Comparison of ENCODE assay signal across 9 mouse cellular contexts in genomic region chr1:186189390-186189789, GRCm38 (mm10).
DNase-seq lines count a peak whose midpoint lies in the region; ATAC-seq and TF ChIP-seq lines count a peak whose summit lies in the region.
"Had no signal": no experiment of that assay in that cellular context is flagged by ENCODE, and none has a peak within 500 bp of the region (broad histone marks: within the 10 kb centered on the region; RNA-seq: fewer than 3 reads in every experiment).

No protein-coding gene starts in this region.

- peak; percentile 46 to 53 for DNase-seq in heart, adult 2 months
- peak; percentile 19 for DNase-seq in fibroblast of lung, adult 2 months (ENCODE audit: low read depth)
- DNase-seq in kidney, adult 18-20 months = peak; percentile 7
- peak; percentile 31 for DNase-seq in lung, postnatal 36 days
- no peak for DNase-seq in neural tube, embryonic 10.5 days (ENCODE audit: extremely low spot score, low spot score)
- DNase-seq in thymus, adult 18-20 months = no peak

- no peaks in the 10 kb centered on the region for H3K9me3 ChIP-seq in heart, embryonic 11.5 days (replicated peaks; ENCODE audit: control insufficient read depth, low read length)

- WGBS in heart, adult 2 months = 67% methylated on average over 11 of the region's 11 CpGs
- WGBS in heart, embryonic 11.5 days (ENCODE audit: insufficient replicate concordance) = 69% methylated on average over 11 of the region's 11 CpGs

- TF ChIP-seq POLR2A in heart, adult 2 months (IDR thresholded peaks at IDR 0.05; ENCODE audit: insufficient read depth, low read depth, low read length) = no peak

- no peak for TF ChIP-seq EP300 in heart, adult 2 months (IDR thresholded peaks at IDR 0.05; ENCODE audit: insufficient read depth, low read depth, low read length)

- no peaks in the 10 kb centered on the region for H3K36me3 ChIP-seq in heart, adult 2 months (ENCODE audit: control insufficient read depth, insufficient read depth, low read length)
- no peaks in the 10 kb centered on the region for H3K36me3 ChIP-seq in heart, embryonic 11.5 days (ENCODE audit: control insufficient read depth, insufficient read depth, low read length)

- no peak overlapping the region for H3K4me3 ChIP-seq in heart, adult 2 months
- H3K4me3 ChIP-seq in heart, embryonic 11.5 days (ENCODE audit: low read depth, low read length) = no peak overlapping the region

- no peak overlapping the region for H3K27ac ChIP-seq in heart, adult 2 months
- no peak overlapping the region for H3K27ac ChIP-seq in heart, embryonic 11.5 days (ENCODE audit: low read depth, low read length)

- intact Hi-C loops in heart, adult 2 months (cut with DNase I) = no loop called here

- H3K4me1 ChIP-seq in heart, adult 2 months (ENCODE audit: control insufficient read depth, insufficient read depth, low read length) = no peaks in the 10 kb centered on the region; the same call in 1 of the 2 replicates
- H3K4me1 ChIP-seq in heart, embryonic 11.5 days (ENCODE audit: control insufficient read depth, insufficient read depth, low read length) = no peaks in the 10 kb centered on the region

- TF ChIP-seq CTCF in heart, adult 2 months (IDR thresholded peaks at IDR 0.05) = no peak

- no peak overlapping the region for H3K9ac ChIP-seq in heart, adult 2 months (ENCODE audit: low read depth, low read length)
- no peak overlapping the region for H3K9ac ChIP-seq in heart, embryonic 11.5 days (ENCODE audit: low read depth, low read length)

- no peaks in the 10 kb centered on the region for H3K79me2 ChIP-seq in heart, adult 2 months (replicated peaks; ENCODE audit: control insufficient read depth, insufficient read depth, low read length)

- no peak overlapping the region for H3K4me2 ChIP-seq in heart, embryonic 11.5 days

- ATAC-seq in heart, embryonic 11.5 days (replicated peaks; ENCODE audit: insufficient number of reproducible peaks, low FRiP score, low TSS enrichment) = no peak
- ATAC-seq in erythroid progenitor cell, adult 5-6 weeks (replicated peaks; ENCODE audit: low FRiP score, poor library complexity, severe bottlenecking) = no peak

- H3K27me3 ChIP-seq in heart, adult 2 months (ENCODE audit: control insufficient read depth, insufficient read depth, low read length) = no peaks in the 10 kb centered on the region
- H3K27me3 ChIP-seq in heart, embryonic 11.5 days (ENCODE audit: control insufficient read depth, insufficient read depth, low read length) = no peaks in the 10 kb centered on the region
- H3K27me3 ChIP-seq: CH12.LX had no signal

Comparison
In these comparisons a context has a peak if more than half of its experiments do, and no peak if none do; other contexts are left out.
1. DNase-seq: peak in heart, adult 2 months (2 of 2), fibroblast of lung, adult 2 months (single experiment), kidney, adult 18-20 months (single experiment) and lung, postnatal 36 days (single experiment); none in neural tube, embryonic 10.5 days (single experiment) and thymus, adult 18-20 months (0 of 2).